Mouse (Mus musculus): ENCODE data around the gene Tldc1.
A peak's percentile ranks its signal among the peaks of the same experiment; 100 is the strongest.

Gene Tldc1

GRCm38 (mm10) chr8:119778263-119778662 is at the start of gene Tldc1:
TSS of gene Tldc1 (minus strand) at chr8:119778416.
- DNase-seq (ENCODE audit: extremely low spot score, low spot score) = peak; percentile 99

GRCm38 (mm10) chr8:119827721-119828153 is 49.5 kb upstream of the Tldc1 start:
- DNase-seq (ENCODE audit: extremely low spot score, low spot score) = no peak

GRCm38 (mm10) chr8:119826982-119827381 is 48.8 kb upstream of the Tldc1 start:
- DNase-seq (ENCODE audit: extremely low spot score, low spot score) = no peak

- DNase-seq (ENCODE audit: extremely low spot score, low spot score) = no peak
These were observed 47.9 kb upstream of the Tldc1 start for GRCm38 (mm10) chr8:119825950-119826730.

- DNase-seq (ENCODE audit: extremely low spot score, low spot score) = no peak
These were observed 46.6 kb upstream of the Tldc1 start for GRCm38 (mm10) chr8:119824809-119825273.

- no peak for DNase-seq (ENCODE audit: extremely low spot score, low spot score)
These were observed 45.9 kb upstream of the Tldc1 start for GRCm38 (mm10) chr8:119824100-119824499.

GRCm38 (mm10) chr8:119823278-119823677 is 45.1 kb upstream of the Tldc1 start:
- DNase-seq (ENCODE audit: extremely low spot score, low spot score) = no peak

GRCm38 (mm10) chr8:119821691-119822090 is 43.5 kb upstream of the Tldc1 start:
- DNase-seq (ENCODE audit: extremely low spot score, low spot score) = no peak

- DNase-seq (ENCODE audit: extremely low spot score, low spot score) = no peak
These were observed 41.8 kb upstream of the Tldc1 start for GRCm38 (mm10) chr8:119819976-119820375.

- DNase-seq (ENCODE audit: extremely low spot score, low spot score) = no peak
These were observed 41.1 kb upstream of the Tldc1 start for GRCm38 (mm10) chr8:119819316-119819715.

GRCm38 (mm10) chr8:119817446-119817845 is 39.2 kb upstream of the Tldc1 start:
- no peak for DNase-seq (ENCODE audit: extremely low spot score, low spot score)

GRCm38 (mm10) chr8:119816219-119816618 is 38.0 kb upstream of the Tldc1 start:
- no peak for DNase-seq (ENCODE audit: extremely low spot score, low spot score)

- no peak for DNase-seq (ENCODE audit: extremely low spot score, low spot score)
These were observed 34.6 kb upstream of the Tldc1 start for GRCm38 (mm10) chr8:119812650-119813431.

GRCm38 (mm10) chr8:119811925-119812324 is 33.7 kb upstream of the Tldc1 start:
- no peak for DNase-seq (ENCODE audit: extremely low spot score, low spot score)

- no peak for DNase-seq (ENCODE audit: extremely low spot score, low spot score)
These were observed 32.8 kb upstream of the Tldc1 start for GRCm38 (mm10) chr8:119810953-119811499.

- DNase-seq (ENCODE audit: extremely low spot score, low spot score) = no peak
These were observed 32.1 kb upstream of the Tldc1 start for GRCm38 (mm10) chr8:119810127-119810868.

- no peak for DNase-seq (ENCODE audit: extremely low spot score, low spot score)
These were observed 31.4 kb upstream of the Tldc1 start for GRCm38 (mm10) chr8:119809620-119810019.

- no peak for DNase-seq (ENCODE audit: extremely low spot score, low spot score)
These were observed 29.5 kb upstream of the Tldc1 start for GRCm38 (mm10) chr8:119807687-119808086.

- no peak for DNase-seq (ENCODE audit: extremely low spot score, low spot score)
These were observed 28.4 kb upstream of the Tldc1 start for GRCm38 (mm10) chr8:119806422-119807263.

GRCm38 (mm10) chr8:119805275-119805674 is 27.1 kb upstream of the Tldc1 start:
- no peak for DNase-seq (ENCODE audit: extremely low spot score, low spot score)

Measured in neural tube, embryonic 10.5 days (tissue).